Mouse (Mus musculus): Measurements from ENCODE around the gene St14.

DNA sequence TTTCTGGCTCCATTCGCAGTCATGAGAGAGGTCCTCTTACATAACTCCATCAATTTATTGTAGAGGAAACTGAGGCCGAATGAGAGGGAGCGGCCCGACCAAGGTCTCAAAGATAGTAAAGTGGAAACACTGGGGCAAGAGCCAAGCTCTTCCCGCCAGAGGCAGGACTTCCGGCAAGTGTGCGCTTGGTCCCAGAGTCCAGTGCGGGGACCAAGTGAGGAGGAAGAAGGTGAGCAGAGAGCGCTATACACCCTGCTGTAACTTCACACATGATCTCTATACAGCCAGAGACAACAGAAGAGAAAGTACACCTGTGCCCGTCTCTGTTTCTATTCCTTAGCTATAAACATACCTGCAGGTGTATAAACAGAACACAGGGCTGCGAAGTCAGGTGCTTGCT lies 14.6 kb downstream of the St14 start:
- TF ChIP-seq FLI1 (IDR thresholded peaks at IDR 0.05; ENCODE audit: low read length) (no peak), GATA1 (IDR thresholded peaks at IDR 0.05; ENCODE audit: borderline replicate concordance, low read length) (no peak)
